Mouse (Mus musculus) neural tube, embryonic 11.5 days (tissue): ENCODE results near the gene Cabp2. TPM values are rescaled to one million over a fixed set of nuclear protein-coding genes. Genes with fewer than 3 reads are reported as not detected.

Source experiments
- ATAC-seq: fragments of 200-750 bp; cut with Nextera tagmentation; 2 replicates; pipeline ENCODE4 v1.8.0; 2017; ENCODE audit warnings: moderate number of reproducible peaks, mild to moderate bottlenecking, moderate TSS enrichment, moderate library complexity; ENCODE audit not compliant: insufficient read depth, low FRiP score, low TSS enrichment
- DNase-seq: peaks from one replicate; pipeline ENCODE4 v3.0.0-alpha.2; 2015; ENCODE audit warnings: low spot score
- H3K27ac ChIP-seq: fragments of 300-500 bp; sonication (generic); 2 replicates; pipeline ENCODE4 v1.5.1; 2014; ENCODE audit warnings: low read depth, mild to moderate bottlenecking, low read length
- H3K27me3 ChIP-seq: fragments of 300-500 bp; sonication (generic); 2 replicates; pipeline ENCODE4 v1.6.1; 2014; ENCODE audit warnings: mild to moderate bottlenecking, low read length, mixed read lengths; ENCODE audit not compliant: control insufficient read depth, insufficient read depth
- H3K36me3 ChIP-seq: fragments of 300-500 bp; sonication (generic); 2 replicates; pipeline ENCODE4 v1.6.1; 2014; ENCODE audit warnings: mild to moderate bottlenecking, low read length, moderate library complexity, mixed read lengths; ENCODE audit not compliant: control insufficient read depth, insufficient read depth
- H3K4me1 ChIP-seq: fragments of 300-500 bp; sonication (generic); 2 replicates; pipeline ENCODE4 v1.6.1; 2014; ENCODE audit warnings: low read length, mixed read lengths; ENCODE audit not compliant: control insufficient read depth, insufficient read depth
- H3K4me2 ChIP-seq: fragments of 300-500 bp; sonication (generic); 2 replicates; pipeline ENCODE4 v1.6.1; 2014; ENCODE audit warnings: low read depth, mild to moderate bottlenecking, moderate library complexity
- H3K4me3 ChIP-seq: fragments of 300-500 bp; sonication (generic); 2 replicates; pipeline ENCODE4 v1.5.1; 2014; ENCODE audit warnings: low read depth, low read length
- H3K9ac ChIP-seq: fragments of 300-500 bp; sonication (generic); 2 replicates; pipeline ENCODE4 v1.6.1; 2014; ENCODE audit warnings: mild to moderate bottlenecking, low read length
- H3K9me3 ChIP-seq: fragments of 300-500 bp; sonication (generic); 2 replicates; pipeline ENCODE4 v1.6.1; 2016; ENCODE audit warnings: low read length; ENCODE audit not compliant: control insufficient read depth
- WGBS: fragments of 180-500 bp; shearing (Covaris S2); extraction: QIAGEN DNeasy Blood & Tissue Kit; methylation state at CpG from one replicate; pipeline ENCODE4 v1.1.7; 2014; 5-methylcytosine and 5-hydroxymethylcytosine counted together
- polyA plus RNA-seq: library from polyadenylated mRNA; unstranded; fragments of >200 nt; fragmentation: Nextera tagmentation; extraction: Ambion mirVana; gene quantifications from 2 replicates; pipeline ENCODE4 v1.2.1, GENCODE M21; 2014

Cabp2 gene
- polyA plus RNA-seq, 1 experiment from 2014 or later = not detected

GRCm38 (mm10) chr19:4099056-4099455 is 17.7 kb downstream of the Cabp2 start:
- Histone ChIP-seq H3K4me2 (no peak overlapping the region), H3K9me3 (no peaks in the 10 kb centered on the region), H3K36me3 (no peaks in the 10 kb centered on the region), H3K4me3 (no peak overlapping the region), H3K9ac (no peak overlapping the region), H3K4me1 (peaks cover 16% of the 10 kb centered on the region), H3K27me3 (peaks cover 28% of the 10 kb centered on the region), H3K27ac (no peak overlapping the region)
- ATAC-seq (no peak), DNase-seq (peak; percentile 89)
- 17% methylated on average over 9 of the region's 9 CpGs for WGBS

GRCm38 (mm10) chr19:4099837-4100717 is 18.7 kb downstream of the Cabp2 start, which contains the start of gene Pitpnm1:
Gene Pitpnm1 (plus strand): TSS chr19:4099998.
- Histone ChIP-seq H3K27ac (no peak within 1 kb of the TSS), H3K4me2 (peak within 1 kb of the TSS; percentile 88)

GRCm38 (mm10) chr19:4100718-4101261 is 19.4 kb downstream of the Cabp2 start:
- Histone ChIP-seq H3K4me2 (peak overlapping the region; percentile 88), H3K9ac (peak overlapping the region; percentile 63), H3K4me1 (peaks cover 16% of the 10 kb centered on the region), H3K27me3 (peaks cover 28% of the 10 kb centered on the region), H3K4me3 (peak overlapping the region; percentile 46), H3K27ac (no peak overlapping the region), H3K36me3 (no peaks in the 10 kb centered on the region), H3K9me3 (no peaks in the 10 kb centered on the region)
- ATAC-seq (no peak), DNase-seq (peak; percentile 70)
- 0% methylated on average over 51 of the region's 52 CpGs for WGBS

More at GRCm38 (mm10) chr19:4099837-4100717, 18.7 kb downstream of the Cabp2 start, which contains the start of gene Pitpnm1:
- Histone ChIP-seq H3K27me3 (peaks cover 28% of the 10 kb centered on the region), H3K9me3 (no peaks in the 10 kb centered on the region), H3K36me3 (no peaks in the 10 kb centered on the region), H3K4me1 (peaks cover 16% of the 10 kb centered on the region), H3K9ac (peak within 1 kb of the TSS; percentile 63), H3K4me3 (peak within 1 kb of the TSS; percentile 46)
- under 1% methylated on average over 52 of the region's 53 CpGs for WGBS
- ATAC-seq (no peak), DNase-seq (peak; percentile 53)

- 69% methylated on average over 6 of the region's 6 CpGs for WGBS
- no peak for ATAC-seq
Measured at GRCm38 (mm10) chr19:4101466-4101865, 20.1 kb downstream of the Cabp2 start.

GRCm38 (mm10) chr19:4102049-4102448 is 20.7 kb downstream of the Cabp2 start:
- H3K27ac ChIP-seq = no peak overlapping the region
- no peak for ATAC-seq
- H3K9me3 ChIP-seq = no peaks in the 10 kb centered on the region
- no peak overlapping the region for H3K4me2 ChIP-seq
- H3K4me1 ChIP-seq = peaks cover 16% of the 10 kb centered on the region
- DNase-seq = no peak
- H3K27me3 ChIP-seq = peaks cover 28% of the 10 kb centered on the region
- WGBS = 74% methylated on average over 2 of the region's 2 CpGs
- no peaks in the 10 kb centered on the region for H3K36me3 ChIP-seq
- no peak overlapping the region for H3K4me3 ChIP-seq
- H3K9ac ChIP-seq = no peak overlapping the region

More at GRCm38 (mm10) chr19:4101466-4101865, 20.1 kb downstream of the Cabp2 start:
- H3K9me3 ChIP-seq = no peaks in the 10 kb centered on the region
- H3K4me3 ChIP-seq = peak overlapping the region; percentile 46; the same call in 1 of the 2 replicates
- no peaks in the 10 kb centered on the region for H3K36me3 ChIP-seq
- H3K27me3 ChIP-seq = peaks cover 28% of the 10 kb centered on the region
- no peak overlapping the region; the same call in 1 of the 2 replicates for H3K9ac ChIP-seq
- peak overlapping the region; percentile 88 for H3K4me2 ChIP-seq
- peaks cover 16% of the 10 kb centered on the region for H3K4me1 ChIP-seq
- DNase-seq = no peak
- no peak overlapping the region for H3K27ac ChIP-seq

GRCm38 (mm10) chr19:4102626-4103025 is 21.2 kb downstream of the Cabp2 start:
- Histone ChIP-seq H3K27ac (no peak overlapping the region), H3K4me1 (peaks cover 13% of the 10 kb centered on the region), H3K36me3 (no peaks in the 10 kb centered on the region), H3K27me3 (peaks cover 28% of the 10 kb centered on the region), H3K9me3 (no peaks in the 10 kb centered on the region), H3K4me2 (no peak overlapping the region), H3K9ac (no peak overlapping the region), H3K4me3 (no peak overlapping the region)
- 94% methylated on average over 12 of the region's 12 CpGs for WGBS
- DNase-seq (no peak), ATAC-seq (no peak)

- 92% methylated on average over 18 of the region's 18 CpGs for WGBS
- no peaks in the 10 kb centered on the region for H3K9me3 ChIP-seq
Measured at GRCm38 (mm10) chr19:4103294-4103693, 21.9 kb downstream of the Cabp2 start.

GRCm38 (mm10) chr19:4103792-4104191 is 22.4 kb downstream of the Cabp2 start:
- H3K27ac ChIP-seq = no peak overlapping the region
- DNase-seq = no peak
- peaks cover 28% of the 10 kb centered on the region for H3K27me3 ChIP-seq
- H3K9me3 ChIP-seq = no peaks in the 10 kb centered on the region
- H3K4me1 ChIP-seq = peaks cover 9% of the 10 kb centered on the region
- no peak overlapping the region for H3K4me2 ChIP-seq
- no peaks in the 10 kb centered on the region for H3K36me3 ChIP-seq
- no peak for ATAC-seq
- H3K4me3 ChIP-seq = no peak overlapping the region
- WGBS = 83% methylated on average over 3 of the region's 3 CpGs
- H3K9ac ChIP-seq = no peak overlapping the region

More at GRCm38 (mm10) chr19:4103294-4103693, 21.9 kb downstream of the Cabp2 start:
- Histone ChIP-seq H3K4me1 (peaks cover 9% of the 10 kb centered on the region), H3K9ac (no peak overlapping the region), H3K36me3 (no peaks in the 10 kb centered on the region), H3K4me2 (no peak overlapping the region), H3K27me3 (peaks cover 28% of the 10 kb centered on the region), H3K4me3 (no peak overlapping the region), H3K27ac (no peak overlapping the region)
- ATAC-seq (no peak), DNase-seq (no peak)
